Mouse (Mus musculus) layer of hippocampus, postnatal 10 days (tissue): ENCODE results near the gene Iars. TPM values are rescaled to one million over a fixed set of nuclear protein-coding genes. Genes with fewer than 3 reads are reported as not detected.
"Not testable (repeated sequence)": the region's sequence is repeated elsewhere in the genome, so short reads cannot be mapped to it uniquely, and the experiment has no call there.

Source experiments
- DNase-seq, 2 experiments: peaks; one replicate each; pipeline ENCODE4 v3.0.0; 2021; ENCODE audit warnings: low spot score in 2 of 2
- total RNA-seq, 2 experiments: library from RNA; stranded (reverse); gene quantifications; 2 replicates each; pipeline ENCODE4 v1.2.3; 2021

Gene Iars
- total RNA-seq, 2 experiments from 2014 or later = 64.7 to 73.0 TPM

- no peak for DNase-seq
Measured at GRCm38 (mm10) chr13:49736430-49736829, 54.5 kb downstream of the Iars start.

- DNase-seq = no peak
Measured at GRCm38 (mm10) chr13:49738011-49738410, 56.1 kb downstream of the Iars start.

DNA sequence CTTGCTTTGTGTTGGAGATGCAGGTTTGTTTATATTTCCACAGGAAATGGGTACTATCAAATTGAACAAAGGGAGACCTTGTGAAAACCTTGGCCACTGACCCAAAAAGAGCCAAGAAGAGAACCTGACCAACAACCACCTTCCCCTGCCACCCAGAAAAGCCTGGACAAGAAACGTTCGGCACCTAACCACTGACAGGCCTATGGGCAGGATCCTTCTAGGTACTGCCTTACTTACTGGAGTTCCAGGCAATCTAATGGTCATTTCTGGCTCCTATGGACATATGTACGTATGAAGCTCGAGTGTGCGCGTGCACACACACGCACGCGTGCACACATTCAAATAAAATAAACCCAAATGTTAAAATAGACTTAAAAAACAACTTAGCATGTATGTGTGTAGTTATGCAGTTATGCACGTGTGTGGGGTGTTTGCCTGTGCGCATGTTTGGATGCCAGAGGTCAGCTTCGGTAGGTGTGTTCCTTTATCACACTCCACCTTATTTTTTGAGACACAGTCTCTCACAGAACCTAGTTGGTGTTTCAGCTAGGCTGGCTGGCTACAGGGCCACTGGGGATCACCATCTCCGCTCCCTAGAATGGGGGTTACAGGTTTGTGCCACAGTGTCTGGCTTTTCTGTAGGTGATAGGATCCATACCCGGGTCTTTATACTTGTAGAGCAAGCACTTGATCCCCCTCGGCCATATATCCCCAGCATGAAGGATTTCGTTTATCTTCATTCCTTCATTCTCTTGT is 59.6 kb downstream of the Iars start:
- no peak for DNase-seq

GRCm38 (mm10) chr13:49756591-49756990 is 74.7 kb downstream of the Iars start:
- no peak for DNase-seq

- no peak for DNase-seq
Measured at GRCm38 (mm10) chr13:49757966-49758365, 76.1 kb downstream of the Iars start.

DNA sequence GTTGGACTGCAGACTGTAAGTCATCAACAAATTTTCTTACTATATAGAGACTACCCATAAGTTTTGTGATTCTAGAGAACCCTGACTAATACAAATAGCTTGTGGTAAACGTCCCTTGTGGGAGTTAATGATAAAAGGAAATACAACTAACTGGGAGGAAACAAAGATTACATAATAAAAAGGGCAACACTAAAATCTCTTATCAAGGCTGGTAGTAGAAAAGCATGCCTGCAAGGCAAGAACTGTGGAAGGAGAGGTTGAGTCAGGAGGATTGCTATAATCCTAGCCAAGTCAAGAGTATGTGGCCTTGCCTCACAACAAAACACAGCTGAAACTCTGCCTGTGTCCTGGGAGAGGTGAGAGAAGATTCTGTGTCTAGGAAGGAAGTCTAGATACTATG is 78.8 kb downstream of the Iars start:
- DNase-seq = no peak

DNA sequence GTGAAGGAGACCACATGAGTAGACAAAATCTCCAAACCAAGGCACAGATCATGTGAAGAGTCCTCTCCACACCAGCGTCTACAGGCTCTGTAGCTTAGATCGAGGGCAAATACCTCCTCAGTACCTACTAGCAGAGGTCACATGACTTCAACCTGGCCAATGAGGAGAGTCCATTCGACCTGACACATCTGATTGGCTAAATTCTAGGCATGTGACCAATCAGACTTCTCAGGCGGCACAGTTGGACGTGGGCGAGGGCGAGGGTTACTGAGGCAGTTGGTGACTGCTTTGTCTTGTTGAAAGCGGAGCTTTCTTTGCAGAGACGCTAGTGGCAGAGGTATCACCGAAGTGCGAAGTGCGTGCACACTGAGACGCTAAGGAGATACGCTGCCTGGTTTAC is 80.3 kb downstream of the Iars start:
- DNase-seq = no peak

DNA sequence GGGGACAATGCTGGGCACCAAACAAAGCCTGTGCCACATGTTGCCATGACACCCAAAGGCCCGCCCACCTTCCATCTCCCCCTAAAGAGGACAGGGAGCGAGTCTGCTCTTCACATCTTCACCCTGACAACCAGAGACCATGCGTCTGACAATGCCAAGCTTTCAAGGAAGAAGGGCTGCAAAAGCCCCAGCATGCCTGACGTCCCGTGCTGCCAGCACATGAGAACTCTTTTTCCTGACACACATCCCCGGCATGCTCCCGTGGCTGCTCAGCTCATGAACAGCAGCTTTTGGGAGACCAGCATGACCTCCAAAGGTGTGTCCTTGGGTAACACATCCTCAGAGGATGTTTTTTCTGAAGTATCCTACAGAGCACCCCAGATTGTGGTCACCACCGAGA is 83.4 kb downstream of the Iars start:
- no peak for DNase-seq

- DNase-seq = no peak
Measured at GRCm38 (mm10) chr13:49766269-49766668, 84.4 kb downstream of the Iars start.

- DNase-seq = no peak
Measured at GRCm38 (mm10) chr13:49768048-49768447, 86.1 kb downstream of the Iars start.

GRCm38 (mm10) chr13:49769111-49769510 is 87.2 kb downstream of the Iars start:
- DNase-seq = no peak

- DNase-seq = not testable (repeated sequence)
Measured at GRCm38 (mm10) chr13:49771536-49771935, 89.6 kb downstream of the Iars start.

Other genes with a start within 250 kb of the Iars start
- gene Tes3-ps, start 188.8 kb upstream of the Iars start, total RNA-seq = 1 to 10 TPM; 1.5 to 1.8 TPM
- gene Ecm2, start 177.3 kb upstream of the Iars start, total RNA-seq = 1 to 10 TPM; 3.0 to 3.4 TPM
- gene Aspn, start 137.7 kb upstream of the Iars start, total RNA-seq = 1 to 10 TPM; 1.2 to 1.8 TPM
- under 1 TPM; 0.66 to 0.85 TPM for gene Omd, start 99.6 kb upstream of the Iars start, total RNA-seq
- 1 to 10 TPM; 4.2 to 4.5 TPM for gene Ogn, start 74.1 kb upstream of the Iars start, total RNA-seq
- 1 to 10 TPM; 1.3 to 1.8 TPM for gene Cenpp, start 29.3 kb upstream of the Iars start, total RNA-seq
- gene Nol8, start 29.0 kb upstream of the Iars start, total RNA-seq = 10 to 100 TPM; 23.5 to 30.2 TPM
- not detected for gene Gm30302, start 116.9 kb downstream of the Iars start, total RNA-seq